Mouse (Mus musculus) spleen, adult 2 months (tissue): ENCODE results near the gene Actl6a.

Experiments used
- CTCF ChIP-seq: fragments of 200-500 bp; IDR thresholded peaks from 2 replicates; pipeline ENCODE4 v1.5.1; 2011; ENCODE audit warnings: mild to moderate bottlenecking, inconsistent platforms; ENCODE audit not compliant: insufficient read depth, insufficient read length, insufficient replicate concordance; ENCODE audit errors: extremely low read depth
- POLR2A ChIP-seq: fragments of 200-500 bp; IDR thresholded peaks from 2 replicates; pipeline ENCODE4 v1.6.1; 2011; ENCODE audit warnings: low read depth, low read length, inconsistent platforms

DNA sequence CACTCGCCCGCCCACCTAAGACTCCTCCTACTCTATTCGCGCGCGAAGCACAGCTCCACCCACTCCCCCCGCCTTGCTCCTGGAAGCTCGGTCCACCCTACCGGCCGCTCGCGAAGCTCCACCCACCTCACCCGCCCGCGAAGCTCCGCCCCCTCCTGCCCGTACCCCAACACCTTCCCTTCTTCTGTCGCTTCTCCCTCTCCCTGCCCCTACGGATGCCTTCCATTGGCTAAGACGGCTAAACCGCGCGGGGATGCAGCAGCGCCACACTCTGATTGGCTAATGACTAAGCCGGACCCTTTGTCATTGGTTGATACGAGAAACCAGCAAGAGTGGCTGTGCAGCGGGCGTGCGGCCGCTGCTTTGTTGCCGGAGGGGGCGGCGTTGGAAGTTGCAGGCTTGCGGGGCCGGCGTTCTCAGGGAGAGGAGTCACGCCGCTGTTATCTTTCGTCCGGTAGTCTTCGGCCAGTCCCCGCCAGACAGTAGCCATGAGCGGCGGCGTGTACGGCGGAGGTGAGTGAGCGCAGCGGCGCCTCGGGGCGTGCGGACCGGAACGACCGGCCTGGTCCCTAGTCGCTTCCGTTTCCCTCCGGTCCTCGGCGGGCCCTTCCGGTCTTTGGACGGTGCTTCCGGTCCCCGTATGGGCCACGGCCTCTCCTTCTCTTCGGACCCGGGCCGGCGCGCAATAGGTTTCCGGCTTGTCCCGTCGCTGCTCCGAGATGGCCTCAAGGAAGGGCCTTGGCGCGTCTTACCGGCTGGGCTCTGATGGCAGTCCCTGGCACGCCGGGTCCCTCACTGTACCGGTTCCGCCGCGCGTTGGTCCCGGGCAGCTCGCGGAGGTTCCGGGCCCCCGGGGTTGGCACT, 2.5 kb downstream of the Actl6a start:
- TF ChIP-seq POLR2A = no peak
- TF ChIP-seq CTCF = no peak
